Mouse (Mus musculus) retina, postnatal 1 day (tissue): ENCODE data around the gene 1700013G24Rik.
"Not testable (repeated sequence)": the region's sequence is repeated elsewhere in the genome, so short reads cannot be mapped to it uniquely, and the experiment has no call there.

ENCODE experiments used
- DNase-seq: peaks from one replicate; pipeline ENCODE4 v3.0.0-alpha.2; 2012

Gene 1700013G24Rik

GRCm38 (mm10) chr4:137453234-137453767 is at the start of gene 1700013G24Rik:
TSS of gene 1700013G24Rik (plus strand) at chr4:137453284.
- no peak for DNase-seq

- DNase-seq = no peak
These were observed 47.5 kb upstream of the 1700013G24Rik start for GRCm38 (mm10) chr4:137405571-137405970.

GRCm38 (mm10) chr4:137409691-137410090 is 43.4 kb upstream of the 1700013G24Rik start, which contains the start of gene Cela3a:
TSS of gene Cela3a (minus strand) at chr4:137409791.
- DNase-seq = no peak

- not testable (repeated sequence) for DNase-seq
These were observed 40.8 kb upstream of the 1700013G24Rik start for GRCm38 (mm10) chr4:137412185-137412709.

- DNase-seq = no peak
These were observed 38.1 kb upstream of the 1700013G24Rik start for GRCm38 (mm10) chr4:137414936-137415335.

- no peak for DNase-seq
These were observed 35.1 kb upstream of the 1700013G24Rik start for GRCm38 (mm10) chr4:137417712-137418564.

GRCm38 (mm10) chr4:137430502-137430901 is 22.6 kb upstream of the 1700013G24Rik start, which contains the start of gene Cela3b:
TSS of gene Cela3b (minus strand) at chr4:137430540.
- no peak for DNase-seq

- DNase-seq = not testable (repeated sequence)
These were observed 20.2 kb upstream of the 1700013G24Rik start for GRCm38 (mm10) chr4:137432700-137433550.

GRCm38 (mm10) chr4:137436979-137437669 is 16.0 kb upstream of the 1700013G24Rik start:
- DNase-seq = no peak

- no peak for DNase-seq
These were observed 14.2 kb upstream of the 1700013G24Rik start for GRCm38 (mm10) chr4:137438842-137439241.

GRCm38 (mm10) chr4:137441332-137441731 is 11.8 kb upstream of the 1700013G24Rik start:
- no peak for DNase-seq

- DNase-seq = peak; percentile 75
These were observed 9.5 kb upstream of the 1700013G24Rik start for GRCm38 (mm10) chr4:137443625-137444024.

GRCm38 (mm10) chr4:137445881-137446280 is 7.2 kb upstream of the 1700013G24Rik start:
- no peak for DNase-seq

GRCm38 (mm10) chr4:137447363-137448196 is 5.5 kb upstream of the 1700013G24Rik start:
- DNase-seq = no peak

GRCm38 (mm10) chr4:137448197-137448596 is 4.9 kb upstream of the 1700013G24Rik start:
- peak; percentile 49 for DNase-seq

- no peak for DNase-seq
These were observed 4.4 kb upstream of the 1700013G24Rik start for GRCm38 (mm10) chr4:137448641-137449040.

GRCm38 (mm10) chr4:137449132-137449531 is 4.0 kb upstream of the 1700013G24Rik start:
- no peak for DNase-seq

- no peak for DNase-seq
These were observed 3.4 kb upstream of the 1700013G24Rik start for GRCm38 (mm10) chr4:137449715-137450114.

- DNase-seq = no peak
These were observed 894 bp upstream of the 1700013G24Rik start for GRCm38 (mm10) chr4:137452190-137452589.

- DNase-seq = no peak
These were observed 1.5 kb downstream of the 1700013G24Rik start for GRCm38 (mm10) chr4:137454582-137454981.

GRCm38 (mm10) chr4:137456581-137456980 is 3.5 kb downstream of the 1700013G24Rik start:
- DNase-seq = no peak
